Mouse (Mus musculus) macrophage (primary cell): ENCODE data around the gene Cdc6. TPM values are rescaled to one million over a fixed set of nuclear protein-coding genes. Genes with fewer than 3 reads are reported as not detected.

Experiments used
- H3K27ac ChIP-seq: fragments of 350-480 bp; formaldehyde crosslinking; 2 replicates; pipeline ENCODE4 v1.9.0; 2021
- H3K36me3 ChIP-seq: fragments of 350-480 bp; formaldehyde crosslinking; 2 replicates; pipeline ENCODE4 v1.9.0; 2021; ENCODE audit errors: inconsistent target
- H3K4me3 ChIP-seq: fragments of 350-480 bp; formaldehyde crosslinking; 2 replicates; pipeline ENCODE4 v1.9.0; 2021; ENCODE audit errors: inconsistent target
- H3K79me2 ChIP-seq: fragments of 350-480 bp; formaldehyde crosslinking; 2 replicates; pipeline ENCODE4 v1.9.0; 2021; ENCODE audit errors: inconsistent target
- WGBS: methylation state at CpG from one replicate; pipeline ENCODE4 v1.1.7; 2026; ENCODE audit warnings: inconsistent platforms; ENCODE audit not compliant: missing documents; 5-methylcytosine and 5-hydroxymethylcytosine counted together
- polyA plus RNA-seq: library from polyadenylated mRNA; stranded (reverse); fragments of 250-400 nt; gene quantifications from 3 replicates; pipeline ENCODE4 v1.2.4, GENCODE M21; 2018; ENCODE audit warnings: inconsistent platforms

Gene Cdc6
- polyA plus RNA-seq, 1 experiment from 2014 or later, result 2.2 TPM

GRCm38 (mm10) chr11:98950484-98950883, 42.9 kb downstream of the Cdc6 start:
- peaks cover 91% of the 10 kb centered on the region for H3K79me2 ChIP-seq
- peaks cover 6% of the 10 kb centered on the region; the same call in 1 of the 2 replicates for H3K36me3 ChIP-seq
- H3K27ac ChIP-seq, result 0 out of 2 replicates have a peak overlapping the region, but pooled peaks have one; percentile 12
- WGBS, result 65% methylated on average over 8 of the region's 9 CpGs
- no peak overlapping the region for H3K4me3 ChIP-seq

- H3K27ac ChIP-seq, result no peak overlapping the region
- peaks cover 91% of the 10 kb centered on the region for H3K79me2 ChIP-seq
- WGBS, result 79% methylated on average over 16 of the region's 16 CpGs
- peaks cover 6% of the 10 kb centered on the region; the same call in 1 of the 2 replicates for H3K36me3 ChIP-seq
- H3K4me3 ChIP-seq, result no peak overlapping the region
These were observed 43.7 kb downstream of the Cdc6 start for GRCm38 (mm10) chr11:98951026-98951906.

DNA sequence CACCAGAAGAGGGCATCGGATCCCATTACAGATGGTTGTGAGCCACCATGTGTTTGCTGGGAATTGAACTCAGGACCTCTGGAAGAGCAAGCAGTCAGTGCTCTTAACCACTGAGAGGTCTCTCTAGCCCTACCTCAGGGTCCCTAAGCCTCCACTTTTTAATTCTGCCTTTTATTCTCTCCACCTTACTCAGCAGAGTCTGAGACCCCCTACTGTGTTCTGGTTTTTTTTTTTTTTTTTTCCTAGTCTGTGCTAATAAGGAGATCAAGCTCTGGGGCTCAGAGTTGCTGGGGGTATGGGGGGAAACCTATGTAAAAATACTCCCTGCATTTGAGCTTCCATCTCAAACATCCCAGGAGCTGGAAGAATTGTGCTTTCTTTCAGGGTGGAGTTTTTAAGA, 44.5 kb downstream of the Cdc6 start:
- no peak overlapping the region for H3K4me3 ChIP-seq
- WGBS, result 73% methylated on average over 1 of the region's 1 CpGs
- peaks cover 91% of the 10 kb centered on the region for H3K79me2 ChIP-seq
- H3K27ac ChIP-seq, result peak overlapping the region; percentile 19; the same call in 1 of the 2 replicates
- peaks cover 6% of the 10 kb centered on the region; the same call in 1 of the 2 replicates for H3K36me3 ChIP-seq

GRCm38 (mm10) chr11:98952736-98953135, 45.1 kb downstream of the Cdc6 start:
- 0% methylated on average over 2 of the region's 2 CpGs for WGBS
- peaks cover 91% of the 10 kb centered on the region for H3K79me2 ChIP-seq
- H3K36me3 ChIP-seq, result peaks cover 6% of the 10 kb centered on the region; the same call in 1 of the 2 replicates
- H3K4me3 ChIP-seq, result no peak overlapping the region
- 0 out of 2 replicates have a peak overlapping the region, but pooled peaks have one; percentile 19 for H3K27ac ChIP-seq

DNA sequence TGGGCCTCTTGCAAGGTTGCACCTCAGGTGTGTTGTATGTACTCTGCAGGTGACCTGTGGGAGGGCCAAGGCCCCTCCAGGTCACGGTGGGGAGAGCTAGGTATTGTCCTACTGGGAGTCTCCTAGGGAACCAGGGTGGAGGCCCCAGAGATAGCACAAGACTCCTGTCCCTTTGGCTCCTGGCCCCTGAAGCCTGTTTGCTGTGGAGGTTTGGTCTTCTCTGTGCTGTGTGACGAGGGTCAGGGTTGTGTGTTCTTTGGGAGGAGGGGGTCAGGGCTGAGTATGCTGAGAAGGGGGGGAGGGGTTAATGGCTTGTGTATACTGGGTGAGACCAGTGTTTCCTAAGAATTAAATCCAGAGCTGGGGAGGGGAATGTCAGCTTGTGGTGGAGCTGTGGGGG, 45.8 kb downstream of the Cdc6 start:
- peaks cover 6% of the 10 kb centered on the region; the same call in 1 of the 2 replicates for H3K36me3 ChIP-seq
- H3K4me3 ChIP-seq, result no peak overlapping the region
- 63% methylated on average over 2 of the region's 2 CpGs for WGBS
- no peak overlapping the region for H3K27ac ChIP-seq
- peaks cover 95% of the 10 kb centered on the region for H3K79me2 ChIP-seq

DNA sequence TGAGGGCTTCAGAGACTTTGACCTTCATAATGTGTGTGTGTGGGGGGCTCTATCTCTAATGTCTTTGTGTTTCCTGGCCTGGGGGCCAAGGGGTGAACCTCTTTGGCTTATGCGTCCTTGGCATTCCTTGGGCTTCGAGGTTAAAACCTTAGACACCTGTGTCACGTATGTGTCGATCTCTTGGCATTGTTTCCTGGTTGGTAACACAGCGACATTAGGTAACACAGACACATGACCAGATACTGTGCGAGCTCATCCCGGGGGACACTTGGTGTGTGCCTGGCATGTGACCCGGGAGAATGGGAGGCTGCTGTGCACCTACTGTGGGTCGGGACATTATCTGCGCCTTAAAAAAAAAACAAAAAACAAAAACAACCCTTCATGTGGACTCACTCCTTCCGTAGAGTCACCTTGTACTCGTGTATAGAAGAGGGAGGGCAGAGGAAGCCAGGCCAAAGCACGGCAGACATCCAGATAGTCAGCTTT, 46.3 kb downstream of the Cdc6 start:
- Histone ChIP-seq H3K36me3 (peaks cover 6% of the 10 kb centered on the region; the same call in 1 of the 2 replicates), H3K4me3 (no peak overlapping the region), H3K79me2 (peaks cover 93% of the 10 kb centered on the region), H3K27ac (peak overlapping the region; percentile 2; the same call in 1 of the 2 replicates)
- WGBS, result 46% methylated on average over 12 of the region's 13 CpGs

- H3K27ac ChIP-seq, result peak overlapping the region; percentile 2; the same call in 1 of the 2 replicates
- H3K36me3 ChIP-seq, result peaks cover 6% of the 10 kb centered on the region; the same call in 1 of the 2 replicates
- peaks cover 88% of the 10 kb centered on the region for H3K79me2 ChIP-seq
- H3K4me3 ChIP-seq, result no peak overlapping the region
- 15% methylated on average over 10 of the region's 10 CpGs for WGBS
These were observed 46.8 kb downstream of the Cdc6 start for GRCm38 (mm10) chr11:98954373-98954772.

DNA sequence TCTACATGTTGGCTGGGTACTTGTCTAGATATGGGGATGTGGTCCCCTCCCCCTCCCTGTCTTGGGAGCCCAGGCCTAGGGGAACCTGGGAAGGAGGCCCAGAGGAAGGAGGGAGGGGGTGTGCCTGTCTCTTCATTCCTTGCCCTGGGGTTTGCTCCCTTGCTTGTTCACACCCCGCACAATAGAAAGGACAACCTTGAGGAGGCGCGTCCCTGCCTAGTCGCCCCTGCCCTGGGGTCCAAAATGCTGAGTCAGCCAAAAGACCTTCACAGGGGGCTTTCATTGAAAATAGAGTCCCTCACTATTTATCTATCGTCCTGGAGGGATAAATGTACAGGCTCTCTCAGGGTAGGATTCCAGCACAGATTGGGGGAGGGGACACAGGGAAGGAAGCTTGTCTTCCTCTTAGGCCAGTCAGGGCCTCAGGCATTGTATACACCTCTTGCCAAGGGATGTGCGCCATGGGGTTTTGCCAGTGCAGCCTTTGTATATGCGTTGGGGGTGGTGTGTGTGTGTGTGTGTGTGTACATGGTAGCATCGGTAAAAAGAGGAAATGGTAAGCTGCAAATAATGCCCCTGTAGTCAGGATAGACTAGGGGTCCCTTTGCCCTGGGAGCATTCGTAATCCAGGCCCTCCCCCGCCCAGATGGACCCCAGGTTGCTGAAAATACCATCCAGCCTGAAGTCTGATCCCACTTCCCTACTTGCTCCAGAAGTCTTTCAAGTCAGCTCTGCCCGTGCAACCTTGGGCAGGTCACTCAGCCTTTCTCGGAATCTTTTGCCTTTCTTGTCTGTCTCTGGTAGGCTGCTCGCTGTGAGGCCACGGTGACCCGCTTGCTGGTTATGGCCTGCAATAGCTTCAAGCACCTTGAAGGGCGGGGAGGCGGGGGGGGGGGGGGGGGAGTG, 47.5 kb downstream of the Cdc6 start:
- WGBS, result 44% methylated on average over 13 of the region's 17 CpGs
- H3K79me2 ChIP-seq, result peaks cover 82% of the 10 kb centered on the region

GRCm38 (mm10) chr11:98955707-98956235, 48.2 kb downstream of the Cdc6 start:
- 79% methylated on average over 5 of the region's 7 CpGs for WGBS
- H3K4me3 ChIP-seq, result no peak overlapping the region
- H3K27ac ChIP-seq, result no peak overlapping the region
- H3K36me3 ChIP-seq, result no peaks in the 10 kb centered on the region; the same call in 1 of the 2 replicates
- peaks cover 76% of the 10 kb centered on the region for H3K79me2 ChIP-seq

More for the DNA sequence above, 47.5 kb downstream of the Cdc6 start:
- no peak overlapping the region for H3K27ac ChIP-seq
- H3K36me3 ChIP-seq, result peaks cover 6% of the 10 kb centered on the region; the same call in 1 of the 2 replicates
- no peak overlapping the region for H3K4me3 ChIP-seq

- Histone ChIP-seq H3K79me2 (peaks cover 76% of the 10 kb centered on the region; the same call in 1 of the 2 replicates), H3K4me3 (no peak overlapping the region), H3K36me3 (no peaks in the 10 kb centered on the region), H3K27ac (no peak overlapping the region)
- WGBS, result 97% methylated on average over 10 of the region's 10 CpGs
These were observed 48.7 kb downstream of the Cdc6 start for GRCm38 (mm10) chr11:98956340-98956739.

- H3K79me2 ChIP-seq, result peaks cover 74% of the 10 kb centered on the region; the same call in 1 of the 2 replicates
- 2% methylated on average over 41 of the region's 43 CpGs for WGBS
- H3K27ac ChIP-seq, result peak overlapping the region; percentile 42
- H3K36me3 ChIP-seq, result no peaks in the 10 kb centered on the region
- H3K4me3 ChIP-seq, result peak overlapping the region; percentile 40
These were observed 52.1 kb downstream of the Cdc6 start for GRCm38 (mm10) chr11:98959437-98960312.

DNA sequence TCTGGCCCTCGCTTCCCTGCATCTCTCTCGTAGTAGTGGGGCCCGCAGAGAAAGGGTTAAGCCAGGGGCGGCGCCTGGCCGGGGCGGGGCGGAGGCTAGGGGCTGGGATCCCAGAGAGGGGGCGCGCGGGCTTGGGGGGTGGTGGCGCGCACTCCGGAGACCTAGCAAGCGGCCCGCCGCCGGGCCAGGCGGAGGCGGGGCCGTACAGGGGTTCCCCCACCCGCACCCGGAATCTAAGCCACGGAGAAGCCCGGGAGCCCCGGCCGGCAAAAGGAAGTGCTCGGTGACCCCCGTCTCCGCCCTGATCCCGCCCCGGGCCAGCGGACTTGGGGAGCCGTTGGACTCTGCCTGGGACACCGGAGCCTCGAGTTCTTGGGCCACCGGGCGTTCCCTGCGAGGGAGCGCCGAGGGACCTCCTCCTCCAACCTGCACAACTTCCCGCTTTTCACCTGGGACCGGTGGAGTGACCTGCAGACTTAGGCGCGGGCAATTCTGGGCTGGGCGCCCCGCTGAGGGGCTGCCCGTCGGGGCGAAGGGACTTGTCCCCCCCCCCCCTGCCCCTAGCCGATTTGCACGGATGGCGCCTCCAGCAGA, 52.8 kb downstream of the Cdc6 start:
- peak overlapping the region; percentile 42 for H3K27ac ChIP-seq
- 1% methylated on average over 49 of the region's 53 CpGs for WGBS
- H3K4me3 ChIP-seq, result peak overlapping the region; percentile 43

More for the DNA sequence above, 52.8 kb downstream of the Cdc6 start:
- Histone ChIP-seq H3K79me2 (peaks cover 74% of the 10 kb centered on the region; the same call in 1 of the 2 replicates), H3K36me3 (no peaks in the 10 kb centered on the region)
